Mouse (Mus musculus) heart, adult 9 months (tissue): ENCODE measurements at regions not wholly inside any gene's neighbourhood (a gene's known extent, or its start where the extent isn't known, plus 50 kb on each side); places are given as distances from the start of the nearest gene placed in this dataset.

Experiments
- DNase-seq, 2 experiments: peaks; one replicate each; pipeline ENCODE4 v3.0.0; 2022; ENCODE audit warnings: low spot score in 2 of 2

DNA sequence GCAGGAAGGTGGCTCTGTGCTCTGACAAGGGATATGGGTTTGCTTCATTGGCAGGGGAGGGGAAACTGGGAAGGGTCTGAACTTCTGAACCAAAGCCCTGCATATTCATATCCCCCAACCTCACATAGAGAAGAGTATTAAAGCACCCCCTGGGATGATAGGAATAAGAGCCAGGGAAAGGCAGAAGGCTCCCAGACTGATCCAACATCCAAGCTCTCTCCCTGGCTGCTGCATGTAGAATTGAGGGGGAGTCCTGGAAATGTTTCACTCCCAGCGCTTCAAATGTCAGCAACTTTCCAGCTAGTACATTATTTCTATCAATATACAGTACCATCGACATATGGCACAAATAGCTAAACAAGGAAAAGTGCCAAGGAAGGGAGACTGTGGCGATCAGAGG, 51.1 kb upstream of the Prickle1 start:
- no peak for DNase-seq

DNA sequence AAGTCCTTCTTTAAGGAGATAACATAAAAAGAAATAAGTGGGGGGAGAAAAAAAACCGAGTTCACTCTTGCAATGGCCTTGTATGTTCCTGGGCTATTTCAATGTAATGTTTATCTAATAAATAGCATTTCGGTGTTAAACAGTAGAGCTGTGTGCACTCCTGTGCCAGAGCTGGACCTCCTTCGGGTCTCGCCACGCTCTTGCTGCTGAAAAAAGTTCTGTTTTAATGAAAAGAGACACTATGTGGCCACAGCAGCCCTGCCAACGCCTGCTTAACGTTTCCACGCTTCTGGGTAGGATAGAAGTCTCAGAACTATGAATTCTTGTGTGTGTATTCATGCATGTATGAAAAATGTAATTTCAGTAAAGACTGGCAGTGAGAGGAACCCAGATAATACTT, 50.3 kb upstream of the Prickle1 start:
- DNase-seq: no peak
